Mouse (Mus musculus) liver, postnatal 0 days (tissue): ENCODE data around the gene Capn9.

Experiments
- CTCF ChIP-seq: sonication (generic); IDR thresholded peaks from 2 replicates; pipeline ENCODE4 v1.5.1; 2016; ENCODE audit warnings: antibody characterized with exemption, low read depth
- EP300 ChIP-seq: IDR thresholded peaks from 2 replicates; pipeline ENCODE4 v1.6.1; 2016; ENCODE audit warnings: antibody characterized with exemption, low read depth, mild to moderate bottlenecking

- TF ChIP-seq CTCF (no peak), EP300 (no peak)
Observed at GRCm38 (mm10) chr8:124557476-124557875, 18.4 kb upstream of the Capn9 start.
